Mouse (Mus musculus): Measurements from ENCODE around the gene Olfr1058.
"Not testable (repeated sequence)": the region's sequence is repeated elsewhere in the genome, so short reads cannot be mapped to it uniquely, and the experiment has no call there.

DNA sequence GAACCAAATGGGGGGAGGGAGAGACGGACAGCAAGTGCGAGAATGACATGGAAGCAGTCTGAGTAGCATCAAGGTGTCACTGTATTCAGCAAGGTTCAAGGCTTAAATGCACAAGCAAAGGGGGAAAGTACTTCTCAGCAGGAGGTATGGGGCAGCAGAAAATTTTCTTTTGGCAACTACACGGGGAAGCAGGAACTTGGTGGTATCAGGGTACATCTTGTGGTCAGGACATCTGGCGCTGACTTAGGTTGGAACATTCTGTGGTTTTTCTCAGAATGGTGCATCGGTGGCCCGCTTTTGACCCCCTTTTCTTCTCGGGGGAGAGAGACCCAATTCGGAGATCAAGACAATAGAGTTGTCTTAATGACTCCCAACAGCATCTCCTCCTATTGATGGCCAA, 40.1 kb upstream of the Olfr1058 start:
- TF ChIP-seq CTCF (IDR thresholded peaks at IDR 0.05; ENCODE audit: control insufficient read depth, insufficient read depth, insufficient replicate concordance, low read depth, low read length); POLR2A (IDR thresholded peaks at IDR 0.05; ENCODE audit: control insufficient read depth, low read depth, low read length): not testable (repeated sequence)

All from testis, adult 2 months (tissue).